Mouse (Mus musculus): Measurements from ENCODE around the gene Zdhhc19.

- TF ChIP-seq POLR2A (IDR thresholded peaks at IDR 0.05; ENCODE audit: low read depth, low read length) (no peak), CTCF (IDR thresholded peaks at IDR 0.05; ENCODE audit: extremely low read depth, insufficient read length, insufficient replicate concordance, low read depth, low read length) (no peak)
Measured at GRCm38 (mm10) chr16:32460518-32460917, 35.5 kb upstream of the Zdhhc19 start.

Measured in small intestine, adult 2 months (tissue).